Mouse (Mus musculus): ENCODE data around the gene Spaca1. TPM values are rescaled to one million over a fixed set of nuclear protein-coding genes. Genes with fewer than 3 reads are reported as not detected.
"Not testable (repeated sequence)": the region's sequence is repeated elsewhere in the genome, so short reads cannot be mapped to it uniquely, and the experiment has no call there.

Gene Spaca1
- polyA plus RNA-seq (2012; rRNA removed): not detected in 2 replicates

DNA sequence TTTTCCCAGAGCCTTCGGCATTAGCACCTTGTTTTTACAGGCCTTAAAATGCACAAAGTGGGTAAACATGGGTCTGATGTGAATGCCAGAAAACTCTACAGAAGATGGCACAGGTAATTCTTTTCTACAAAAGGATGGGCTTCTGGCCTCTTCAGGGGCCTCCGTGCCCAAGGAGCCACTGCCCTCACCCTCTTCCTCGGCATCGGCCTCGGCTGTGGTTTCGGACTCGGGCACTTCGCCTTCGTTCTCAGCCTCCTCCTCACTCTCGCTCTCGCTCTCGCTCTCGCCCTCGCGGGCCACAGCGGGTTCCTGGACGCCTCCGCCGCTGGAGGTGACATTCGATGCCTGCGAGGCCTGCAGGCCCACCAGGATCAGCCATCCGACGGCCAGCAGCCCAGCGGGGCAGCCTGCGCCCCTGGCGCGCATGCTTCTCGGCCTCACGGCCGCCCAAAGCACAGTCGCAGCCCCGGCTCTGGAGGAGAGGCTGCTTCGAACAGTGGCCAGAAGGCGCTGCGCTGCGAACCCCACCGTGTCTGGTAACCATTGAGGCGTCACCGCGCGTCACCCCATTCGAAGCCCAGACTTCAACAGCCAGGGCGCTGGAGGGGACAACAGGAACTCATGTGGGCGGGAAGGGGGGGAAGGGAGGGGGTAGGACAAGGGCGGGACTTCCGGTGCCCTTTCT lies at the start of gene Spaca1:
Spaca1 (minus strand) TSS at position 621 of the 685 bp plus-strand sequence.
- Histone ChIP-seq H3K36me3 (ENCODE audit: control insufficient read depth, insufficient read depth, low read length) (no peaks in the 10 kb centered on the region), H3K4me3 (ENCODE audit: low read depth, low read length) (peak within 1 kb of the TSS; percentile 30), H3K4me1 (ENCODE audit: control insufficient read depth, insufficient read depth, insufficient read length, low read length) (0 out of 2 replicates have a peak, but pooled peaks cover 2% of the 10 kb centered on the region), H3K27ac (ENCODE audit: insufficient read depth, low read depth, low read length) (no peak within 1 kb of the TSS), H3K27me3 (ENCODE audit: control insufficient read depth, insufficient read depth, low read length) (no peaks in the 10 kb centered on the region)
- TF ChIP-seq CTCF (IDR thresholded peaks at IDR 0.05; ENCODE audit: extremely low read depth, insufficient read length, insufficient replicate concordance, low read depth, low read length) (no peak), POLR2A (IDR thresholded peaks at IDR 0.05; ENCODE audit: low read depth, low read length) (no peak)
- WGBS: 63% methylated on average over 46 of the region's 46 CpGs

- H3K27ac ChIP-seq (ENCODE audit: insufficient read depth, low read depth, low read length); H3K4me3 ChIP-seq (ENCODE audit: low read depth, low read length); H3K4me1 ChIP-seq (ENCODE audit: control insufficient read depth, insufficient read depth, insufficient read length, low read length); H3K27me3 ChIP-seq (ENCODE audit: control insufficient read depth, insufficient read depth, low read length); H3K36me3 ChIP-seq (ENCODE audit: control insufficient read depth, insufficient read depth, low read length): not testable (repeated sequence)
- 85% methylated on average over 5 of the region's 5 CpGs for WGBS
Measured at GRCm38 (mm10) chr4:34087286-34087685, 37.3 kb upstream of the Spaca1 start.

DNA sequence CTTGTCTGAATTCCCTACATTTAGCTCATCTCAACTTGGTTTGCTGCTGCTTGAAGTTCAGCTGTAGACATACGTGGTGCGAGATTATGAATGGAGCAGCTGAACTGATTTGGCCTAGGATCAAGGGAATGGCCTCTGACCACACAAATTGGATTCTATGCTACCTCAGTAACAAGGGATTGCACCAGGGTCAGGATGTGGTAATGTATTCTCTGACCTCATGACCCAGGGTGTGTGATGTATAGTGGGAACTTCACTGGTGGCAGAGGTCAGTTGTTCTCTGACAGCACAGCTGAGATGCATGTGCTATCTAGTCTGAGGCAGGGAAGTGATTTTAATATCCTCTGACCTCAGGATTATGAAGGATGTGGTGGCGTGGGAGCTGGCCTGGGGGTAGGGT lies 31.1 kb upstream of the Spaca1 start:
- Histone ChIP-seq H3K27ac (ENCODE audit: insufficient read depth, low read depth, low read length) (no peak overlapping the region), H3K36me3 (ENCODE audit: control insufficient read depth, insufficient read depth, low read length) (no peaks in the 10 kb centered on the region), H3K4me1 (ENCODE audit: control insufficient read depth, insufficient read depth, insufficient read length, low read length) (no peaks in the 10 kb centered on the region), H3K4me3 (ENCODE audit: low read depth, low read length) (no peak overlapping the region), H3K27me3 (ENCODE audit: control insufficient read depth, insufficient read depth, low read length) (no peaks in the 10 kb centered on the region)
- no peak for TF ChIP-seq CTCF (IDR thresholded peaks at IDR 0.05; ENCODE audit: extremely low read depth, insufficient read length, insufficient replicate concordance, low read depth, low read length)
- no peak for TF ChIP-seq POLR2A (IDR thresholded peaks at IDR 0.05; ENCODE audit: low read depth, low read length)
- 88% methylated on average over 3 of the region's 3 CpGs for WGBS

GRCm38 (mm10) chr4:34069002-34069401 lies 19.0 kb upstream of the Spaca1 start:
- Histone ChIP-seq H3K27me3 (ENCODE audit: control insufficient read depth, insufficient read depth, low read length) (no peaks in the 10 kb centered on the region), H3K4me1 (ENCODE audit: control insufficient read depth, insufficient read depth, insufficient read length, low read length) (no peaks in the 10 kb centered on the region), H3K4me3 (ENCODE audit: low read depth, low read length) (no peak overlapping the region), H3K36me3 (ENCODE audit: control insufficient read depth, insufficient read depth, low read length) (no peaks in the 10 kb centered on the region), H3K27ac (ENCODE audit: insufficient read depth, low read depth, low read length) (no peak overlapping the region)
- TF ChIP-seq POLR2A (IDR thresholded peaks at IDR 0.05; ENCODE audit: low read depth, low read length) (no peak), CTCF (IDR thresholded peaks at IDR 0.05; ENCODE audit: extremely low read depth, insufficient read length, insufficient replicate concordance, low read depth, low read length) (no peak)
- 69% methylated on average over 5 of the region's 5 CpGs for WGBS

DNA sequence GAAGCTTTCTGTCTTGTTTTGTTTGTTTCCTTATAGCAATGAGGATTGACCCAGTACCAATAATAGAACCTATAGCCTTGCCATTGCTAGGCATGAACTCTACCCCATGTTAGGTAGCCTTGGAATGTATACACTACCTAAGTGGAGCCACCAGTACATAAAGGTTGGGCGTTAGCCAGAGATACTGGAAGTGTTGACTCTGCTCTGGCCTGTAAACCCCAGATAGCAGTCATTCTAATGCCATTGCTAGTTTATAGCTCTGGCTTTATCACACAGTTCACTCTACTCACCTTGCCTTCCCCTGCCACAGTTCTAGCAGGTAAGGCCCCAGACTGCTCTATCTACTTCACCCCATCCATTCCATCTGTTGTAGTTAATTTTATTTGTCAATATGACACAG lies 8.3 kb upstream of the Spaca1 start:
- TF ChIP-seq POLR2A (IDR thresholded peaks at IDR 0.05; ENCODE audit: low read depth, low read length): no peak
- TF ChIP-seq CTCF (IDR thresholded peaks at IDR 0.05; ENCODE audit: extremely low read depth, insufficient read length, insufficient replicate concordance, low read depth, low read length): no peak
- no peak overlapping the region for H3K27ac ChIP-seq (ENCODE audit: insufficient read depth, low read depth, low read length)
- no peaks in the 10 kb centered on the region for H3K4me1 ChIP-seq (ENCODE audit: control insufficient read depth, insufficient read depth, insufficient read length, low read length)
- no peak overlapping the region for H3K4me3 ChIP-seq (ENCODE audit: low read depth, low read length)
- no peaks in the 10 kb centered on the region for H3K36me3 ChIP-seq (ENCODE audit: control insufficient read depth, insufficient read depth, low read length)
- H3K27me3 ChIP-seq (ENCODE audit: control insufficient read depth, insufficient read depth, low read length): no peaks in the 10 kb centered on the region
- 23% methylated on average over 1 of the region's 1 CpGs for WGBS

DNA sequence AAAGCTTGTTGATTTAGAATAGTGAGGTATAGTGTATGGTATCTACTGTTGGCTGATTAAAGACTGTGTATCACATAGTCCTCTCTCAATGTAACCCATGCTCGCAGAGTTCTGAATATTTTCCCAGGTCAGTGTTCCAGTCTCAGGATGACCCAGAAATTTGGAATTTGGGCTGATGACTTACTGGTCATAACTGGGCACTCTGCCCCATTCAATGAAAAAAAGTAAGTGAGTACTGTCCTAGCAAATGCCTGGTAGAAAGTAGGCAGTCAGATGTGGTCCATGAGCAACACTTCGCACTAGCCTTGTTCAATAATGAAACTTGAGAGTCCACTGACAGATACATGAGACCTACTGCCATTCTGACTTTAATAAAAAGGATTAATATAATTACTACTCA lies 23.2 kb downstream of the Spaca1 start:
- 89% methylated on average over 2 of the region's 2 CpGs for WGBS
- no peak for TF ChIP-seq POLR2A (IDR thresholded peaks at IDR 0.05; ENCODE audit: low read depth, low read length)
- no peak for TF ChIP-seq CTCF (IDR thresholded peaks at IDR 0.05; ENCODE audit: extremely low read depth, insufficient read length, insufficient replicate concordance, low read depth, low read length)
- Histone ChIP-seq H3K4me3 (ENCODE audit: low read depth, low read length) (no peak overlapping the region), H3K27me3 (ENCODE audit: control insufficient read depth, insufficient read depth, low read length) (no peaks in the 10 kb centered on the region), H3K27ac (ENCODE audit: insufficient read depth, low read depth, low read length) (no peak overlapping the region), H3K36me3 (ENCODE audit: control insufficient read depth, insufficient read depth, low read length) (no peaks in the 10 kb centered on the region), H3K4me1 (ENCODE audit: control insufficient read depth, insufficient read depth, insufficient read length, low read length) (no peaks in the 10 kb centered on the region)

DNA sequence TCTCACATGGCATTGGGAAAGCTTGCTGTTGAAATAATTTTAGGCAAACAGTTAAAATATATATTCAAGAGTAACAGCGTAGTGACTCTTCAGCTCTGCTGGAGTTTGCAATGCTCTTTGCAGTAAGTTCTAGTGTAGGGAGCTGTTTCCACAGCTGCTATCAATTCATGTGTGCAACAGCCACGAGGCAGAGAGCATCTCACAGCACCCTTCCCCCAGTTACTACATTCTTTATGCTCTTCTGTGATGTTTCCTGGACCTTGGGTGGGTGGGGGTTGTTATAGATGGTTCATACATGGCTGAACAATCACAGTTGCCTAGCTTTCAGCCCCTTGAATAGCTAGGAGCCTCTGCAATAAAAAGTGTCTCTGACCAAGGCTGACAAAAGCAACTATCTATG lies 28.5 kb downstream of the Spaca1 start:
- no peak overlapping the region for H3K27ac ChIP-seq (ENCODE audit: insufficient read depth, low read depth, low read length)
- H3K4me3 ChIP-seq (ENCODE audit: low read depth, low read length): no peak overlapping the region
- H3K27me3 ChIP-seq (ENCODE audit: control insufficient read depth, insufficient read depth, low read length): no peaks in the 10 kb centered on the region
- H3K4me1 ChIP-seq (ENCODE audit: control insufficient read depth, insufficient read depth, insufficient read length, low read length): no peaks in the 10 kb centered on the region
- WGBS: 61% methylated on average over 2 of the region's 2 CpGs
- TF ChIP-seq POLR2A (IDR thresholded peaks at IDR 0.05; ENCODE audit: low read depth, low read length) (no peak), CTCF (IDR thresholded peaks at IDR 0.05; ENCODE audit: extremely low read depth, insufficient read length, insufficient replicate concordance, low read depth, low read length) (no peak)
- no peaks in the 10 kb centered on the region for H3K36me3 ChIP-seq (ENCODE audit: control insufficient read depth, insufficient read depth, low read length)

All from small intestine, adult 2 months (tissue).